Mouse (Mus musculus): ENCODE data around the gene Disc1.

DNA sequence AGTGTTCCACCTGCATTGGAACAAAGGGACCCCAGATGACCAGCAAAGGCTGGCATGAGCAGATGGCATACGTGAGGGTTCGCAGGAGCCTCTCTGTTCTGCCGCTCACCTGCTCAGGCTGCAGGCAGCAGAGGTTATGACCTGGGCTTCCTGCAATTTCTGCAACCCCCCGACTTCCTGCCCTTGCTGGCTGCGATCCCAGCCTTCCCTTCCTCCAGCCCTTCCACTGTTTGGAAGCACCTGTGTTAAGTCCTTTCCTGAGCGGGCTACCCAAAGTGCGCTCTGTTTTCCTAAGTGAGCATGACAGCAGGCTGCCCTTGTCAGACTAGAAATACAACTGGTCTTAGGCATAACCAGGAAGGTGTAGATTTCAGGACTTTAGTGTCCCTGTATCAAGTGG, 16.9 kb upstream of the Disc1 start:
- TF ChIP-seq CTCF (IDR thresholded peaks at IDR 0.05; ENCODE audit: borderline replicate concordance, insufficient read depth, low read depth, low read length) (no peak), POLR2A (IDR thresholded peaks at IDR 0.05; ENCODE audit: borderline replicate concordance, insufficient read depth, low read length) (no peak)
